Mouse (Mus musculus): Measurements from ENCODE around the gene Slc38a6. TPM values are rescaled to one million over a fixed set of nuclear protein-coding genes. Genes with fewer than 3 reads are reported as not detected.

The Slc38a6 gene
- polyA plus RNA-seq, 1 experiment from 2014 or later, result 4.8 TPM

- Histone ChIP-seq H3K27me3 (ENCODE audit: control insufficient read depth, insufficient read depth, low read length) (no peaks in the 10 kb centered on the region), H3K9ac (ENCODE audit: low read length) (no peak overlapping the region), H3K4me3 (ENCODE audit: low read length) (no peak overlapping the region), H3K9me3 (replicated peaks; ENCODE audit: control insufficient read depth, low read length) (no peaks in the 10 kb centered on the region), H3K36me3 (ENCODE audit: control insufficient read depth, insufficient read depth) (no peaks in the 10 kb centered on the region), H3K4me1 (ENCODE audit: control insufficient read depth, insufficient read depth, low read length) (no peaks in the 10 kb centered on the region), H3K27ac (ENCODE audit: low read length) (no peak overlapping the region), H3K4me2 (ENCODE audit: low read depth, low read length) (no peak overlapping the region)
- no peak for ATAC-seq (replicated peaks; ENCODE audit: extremely low read depth, insufficient read depth, low FRiP score)
- 66% methylated on average over 12 of the region's 12 CpGs for WGBS
Measured at GRCm38 (mm10) chr12:73345157-73345556, 58.6 kb downstream of the Slc38a6 start.

GRCm38 (mm10) chr12:73347202-73347601, 60.6 kb downstream of the Slc38a6 start:
- Histone ChIP-seq H3K9ac (ENCODE audit: low read length) (no peak overlapping the region), H3K4me3 (ENCODE audit: low read length) (no peak overlapping the region), H3K4me2 (ENCODE audit: low read depth, low read length) (no peak overlapping the region), H3K4me1 (ENCODE audit: control insufficient read depth, insufficient read depth, low read length) (peaks cover 2% of the 10 kb centered on the region), H3K9me3 (replicated peaks; ENCODE audit: control insufficient read depth, low read length) (no peaks in the 10 kb centered on the region), H3K27me3 (ENCODE audit: control insufficient read depth, insufficient read depth, low read length) (no peaks in the 10 kb centered on the region), H3K36me3 (ENCODE audit: control insufficient read depth, insufficient read depth) (no peaks in the 10 kb centered on the region), H3K27ac (ENCODE audit: low read length) (no peak overlapping the region)
- ATAC-seq (replicated peaks; ENCODE audit: extremely low read depth, insufficient read depth, low FRiP score), result no peak
- WGBS, result 78% methylated on average over 7 of the region's 7 CpGs

GRCm38 (mm10) chr12:73350466-73350865, 63.9 kb downstream of the Slc38a6 start:
- 68% methylated on average over 7 of the region's 7 CpGs for WGBS
- H3K9ac ChIP-seq (ENCODE audit: low read length), result no peak overlapping the region
- 0 out of 2 replicates have a peak overlapping the region, but pooled peaks have one; percentile 34 for H3K27ac ChIP-seq (ENCODE audit: low read length)
- no peak for ATAC-seq (replicated peaks; ENCODE audit: extremely low read depth, insufficient read depth, low FRiP score)
- H3K36me3 ChIP-seq (ENCODE audit: control insufficient read depth, insufficient read depth), result no peaks in the 10 kb centered on the region
- no peaks in the 10 kb centered on the region for H3K9me3 ChIP-seq (replicated peaks; ENCODE audit: control insufficient read depth, low read length)
- H3K4me1 ChIP-seq (ENCODE audit: control insufficient read depth, insufficient read depth, low read length), result peaks cover 15% of the 10 kb centered on the region
- H3K4me3 ChIP-seq (ENCODE audit: low read length), result no peak overlapping the region
- H3K4me2 ChIP-seq (ENCODE audit: low read depth, low read length), result no peak overlapping the region
- no peaks in the 10 kb centered on the region for H3K27me3 ChIP-seq (ENCODE audit: control insufficient read depth, insufficient read depth, low read length)

- no peaks in the 10 kb centered on the region for H3K27me3 ChIP-seq (ENCODE audit: control insufficient read depth, insufficient read depth, low read length)
- H3K27ac ChIP-seq (ENCODE audit: low read length), result peak overlapping the region; percentile 36; the same call in 1 of the 2 replicates
- H3K4me3 ChIP-seq (ENCODE audit: low read length), result no peak overlapping the region
- H3K36me3 ChIP-seq (ENCODE audit: control insufficient read depth, insufficient read depth), result no peaks in the 10 kb centered on the region
- 35% methylated on average over 9 of the region's 9 CpGs for WGBS
- ATAC-seq (replicated peaks; ENCODE audit: extremely low read depth, insufficient read depth, low FRiP score), result no peak
- no peak overlapping the region for H3K4me2 ChIP-seq (ENCODE audit: low read depth, low read length)
- peaks cover 15% of the 10 kb centered on the region for H3K4me1 ChIP-seq (ENCODE audit: control insufficient read depth, insufficient read depth, low read length)
- H3K9me3 ChIP-seq (replicated peaks; ENCODE audit: control insufficient read depth, low read length), result no peaks in the 10 kb centered on the region
- no peak overlapping the region for H3K9ac ChIP-seq (ENCODE audit: low read length)
Measured at GRCm38 (mm10) chr12:73350982-73351381, 64.4 kb downstream of the Slc38a6 start.

GRCm38 (mm10) chr12:73351746-73352145, 65.2 kb downstream of the Slc38a6 start:
- no peak overlapping the region for H3K4me3 ChIP-seq (ENCODE audit: low read length)
- H3K4me1 ChIP-seq (ENCODE audit: control insufficient read depth, insufficient read depth, low read length), result peaks cover 15% of the 10 kb centered on the region
- H3K27me3 ChIP-seq (ENCODE audit: control insufficient read depth, insufficient read depth, low read length), result no peaks in the 10 kb centered on the region
- no peak for ATAC-seq (replicated peaks; ENCODE audit: extremely low read depth, insufficient read depth, low FRiP score)
- no peak overlapping the region for H3K9ac ChIP-seq (ENCODE audit: low read length)
- peak overlapping the region; percentile 50 for H3K27ac ChIP-seq (ENCODE audit: low read length)
- no peaks in the 10 kb centered on the region for H3K9me3 ChIP-seq (replicated peaks; ENCODE audit: control insufficient read depth, low read length)
- no peak overlapping the region for H3K4me2 ChIP-seq (ENCODE audit: low read depth, low read length)
- WGBS, result 71% methylated on average over 14 of the region's 14 CpGs
- no peaks in the 10 kb centered on the region for H3K36me3 ChIP-seq (ENCODE audit: control insufficient read depth, insufficient read depth)

DNA sequence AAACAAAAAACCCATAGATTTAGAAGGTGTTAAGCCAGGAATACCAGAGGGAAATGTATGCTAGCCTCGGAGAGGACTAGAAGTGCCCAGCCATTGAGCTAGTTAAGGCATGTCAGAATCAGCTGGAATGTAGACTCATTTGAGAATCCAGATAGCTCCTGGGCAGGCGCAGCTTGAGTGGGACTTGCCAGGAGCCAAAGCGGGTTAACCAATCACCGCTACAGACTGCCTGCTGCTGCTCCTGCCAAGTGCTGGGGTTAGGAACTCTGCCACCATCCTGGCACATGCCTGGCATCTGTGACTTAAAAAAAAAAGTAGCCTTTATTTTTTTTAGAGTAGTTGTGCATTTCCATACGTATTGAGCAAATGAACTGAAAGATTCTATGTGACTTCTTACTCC, 66.8 kb downstream of the Slc38a6 start:
- Histone ChIP-seq H3K9me3 (replicated peaks; ENCODE audit: control insufficient read depth, low read length) (no peaks in the 10 kb centered on the region), H3K27me3 (ENCODE audit: control insufficient read depth, insufficient read depth, low read length) (no peaks in the 10 kb centered on the region), H3K4me3 (ENCODE audit: low read length) (no peak overlapping the region), H3K4me1 (ENCODE audit: control insufficient read depth, insufficient read depth, low read length) (peaks cover 15% of the 10 kb centered on the region), H3K9ac (ENCODE audit: low read length) (no peak overlapping the region), H3K36me3 (ENCODE audit: control insufficient read depth, insufficient read depth) (no peaks in the 10 kb centered on the region), H3K4me2 (ENCODE audit: low read depth, low read length) (no peak overlapping the region), H3K27ac (ENCODE audit: low read length) (peak overlapping the region; percentile 21)
- WGBS, result 55% methylated on average over 5 of the region's 5 CpGs
- ATAC-seq (replicated peaks; ENCODE audit: extremely low read depth, insufficient read depth, low FRiP score), result peak; percentile 84

DNA sequence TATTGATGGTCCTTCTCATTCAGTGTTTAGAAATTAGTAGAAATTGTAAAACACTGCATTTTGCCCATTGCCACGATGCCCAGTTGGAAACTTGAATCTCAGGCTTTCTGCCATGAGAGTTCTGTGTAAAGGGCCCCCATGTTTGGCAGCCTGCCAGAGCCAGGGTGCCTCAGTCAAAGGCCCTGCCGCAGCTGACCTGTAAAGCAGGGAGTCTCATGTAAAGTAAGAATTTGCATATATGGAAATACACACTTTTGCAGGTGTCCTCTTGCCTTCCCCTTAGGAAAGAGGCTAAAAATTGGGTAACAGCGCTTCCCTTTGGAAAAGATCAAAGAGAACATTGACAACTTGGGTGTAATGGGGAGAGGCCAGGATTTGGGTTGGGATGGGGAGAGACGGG, 67.9 kb downstream of the Slc38a6 start:
- Histone ChIP-seq H3K36me3 (ENCODE audit: control insufficient read depth, insufficient read depth) (no peaks in the 10 kb centered on the region), H3K27ac (ENCODE audit: low read length) (no peak overlapping the region), H3K9me3 (replicated peaks; ENCODE audit: control insufficient read depth, low read length) (no peaks in the 10 kb centered on the region), H3K27me3 (ENCODE audit: control insufficient read depth, insufficient read depth, low read length) (no peaks in the 10 kb centered on the region), H3K9ac (ENCODE audit: low read length) (no peak overlapping the region), H3K4me1 (ENCODE audit: control insufficient read depth, insufficient read depth, low read length) (peaks cover 15% of the 10 kb centered on the region), H3K4me3 (ENCODE audit: low read length) (no peak overlapping the region), H3K4me2 (ENCODE audit: low read depth, low read length) (no peak overlapping the region)
- no peak for ATAC-seq (replicated peaks; ENCODE audit: extremely low read depth, insufficient read depth, low FRiP score)
- 56% methylated on average over 4 of the region's 4 CpGs for WGBS

- 76% methylated on average over 14 of the region's 14 CpGs for WGBS
- H3K27me3 ChIP-seq (ENCODE audit: control insufficient read depth, insufficient read depth, low read length), result no peaks in the 10 kb centered on the region
- no peak overlapping the region for H3K9ac ChIP-seq (ENCODE audit: low read length)
- ATAC-seq (replicated peaks; ENCODE audit: extremely low read depth, insufficient read depth, low FRiP score), result no peak
- no peak overlapping the region for H3K4me2 ChIP-seq (ENCODE audit: low read depth, low read length)
- no peak overlapping the region for H3K27ac ChIP-seq (ENCODE audit: low read length)
- H3K4me3 ChIP-seq (ENCODE audit: low read length), result no peak overlapping the region
- H3K4me1 ChIP-seq (ENCODE audit: control insufficient read depth, insufficient read depth, low read length), result peaks cover 15% of the 10 kb centered on the region
- no peaks in the 10 kb centered on the region for H3K9me3 ChIP-seq (replicated peaks; ENCODE audit: control insufficient read depth, low read length)
- H3K36me3 ChIP-seq (ENCODE audit: control insufficient read depth, insufficient read depth), result no peaks in the 10 kb centered on the region
Measured at GRCm38 (mm10) chr12:73355084-73355775, 68.7 kb downstream of the Slc38a6 start.

GRCm38 (mm10) chr12:73356696-73357095, 70.1 kb downstream of the Slc38a6 start:
- H3K27ac ChIP-seq (ENCODE audit: low read length), result no peak overlapping the region
- H3K9me3 ChIP-seq (replicated peaks; ENCODE audit: control insufficient read depth, low read length), result no peaks in the 10 kb centered on the region
- no peaks in the 10 kb centered on the region for H3K27me3 ChIP-seq (ENCODE audit: control insufficient read depth, insufficient read depth, low read length)
- H3K36me3 ChIP-seq (ENCODE audit: control insufficient read depth, insufficient read depth), result no peaks in the 10 kb centered on the region
- no peak overlapping the region for H3K4me3 ChIP-seq (ENCODE audit: low read length)
- 72% methylated on average over 2 of the region's 2 CpGs for WGBS
- H3K9ac ChIP-seq (ENCODE audit: low read length), result no peak overlapping the region
- no peak overlapping the region for H3K4me2 ChIP-seq (ENCODE audit: low read depth, low read length)
- no peak for ATAC-seq (replicated peaks; ENCODE audit: extremely low read depth, insufficient read depth, low FRiP score)
- H3K4me1 ChIP-seq (ENCODE audit: control insufficient read depth, insufficient read depth, low read length), result peaks cover 12% of the 10 kb centered on the region

All from heart, embryonic 16.5 days (tissue).